In the genomic region with DNA sequence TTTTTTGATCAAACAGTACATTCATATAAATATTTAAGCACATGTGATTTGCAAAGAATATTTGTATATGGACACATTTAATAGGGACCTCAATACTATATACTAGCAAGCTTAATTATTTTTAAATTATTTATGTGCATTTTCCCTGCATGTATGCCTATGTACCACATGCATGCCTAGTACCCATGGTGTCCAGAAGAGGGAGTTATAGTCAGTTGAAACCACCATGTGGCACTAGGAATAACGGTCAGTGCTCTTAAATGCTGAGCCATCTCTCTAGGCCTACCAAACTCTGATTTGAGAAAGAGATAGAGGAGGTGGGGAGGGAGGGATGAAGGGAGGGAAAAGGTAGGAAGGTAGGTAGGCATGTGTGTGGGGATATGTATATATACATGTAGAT, we compare ENCODE assay signal across 12 mouse cellular contexts. TPM values are rescaled to one million over a fixed set of nuclear protein-coding genes. Genes with fewer than 3 reads are reported as not detected.
DNase-seq lines count a peak whose midpoint lies in the region; ATAC-seq and TF ChIP-seq lines count a peak whose summit lies in the region.
"Had no signal": no experiment of that assay in that cellular context is flagged by ENCODE, and none has a peak within 500 bp of the region (broad histone marks: within the 10 kb centered on the region; RNA-seq: fewer than 3 reads in every experiment).

No protein-coding gene starts in this region.

- no peaks in the 10 kb centered on the region for H3K27me3 ChIP-seq in hindbrain, postnatal 0 days (ENCODE audit: insufficient read depth, low read length)
- H3K27me3 ChIP-seq in hindbrain, embryonic 13.5 days: no peaks in the 10 kb centered on the region
- no peaks in the 10 kb centered on the region for H3K27me3 ChIP-seq in midbrain, postnatal 0 days (ENCODE audit: insufficient read depth, low read length)
- no peaks in the 10 kb centered on the region for H3K27me3 ChIP-seq in midbrain, embryonic 11.5 days (ENCODE audit: control insufficient read depth, insufficient read depth, low read length)
- H3K27me3 ChIP-seq in stomach, postnatal 0 days (ENCODE audit: control insufficient read depth, insufficient read depth, low read length): no peaks in the 10 kb centered on the region

- no peak for ATAC-seq in hindbrain, postnatal 0 days
- no peak for ATAC-seq in hindbrain, embryonic 13.5 days (ENCODE audit: low FRiP score)
- no peak for ATAC-seq in midbrain, postnatal 0 days (ENCODE audit: low FRiP score)
- no peak for ATAC-seq in midbrain, embryonic 11.5 days (ENCODE audit: low FRiP score)
- no peak for ATAC-seq in stomach, postnatal 0 days (ENCODE audit: low FRiP score, low TSS enrichment)
- ATAC-seq: inflammation-experienced regulatory T-cells, adult 6 months had no signal

- H3K27ac ChIP-seq in hindbrain, postnatal 0 days: no peak overlapping the region
- no peak overlapping the region for H3K27ac ChIP-seq in hindbrain, embryonic 13.5 days
- no peak overlapping the region for H3K27ac ChIP-seq in midbrain, postnatal 0 days (ENCODE audit: low read depth, low read length)
- H3K27ac ChIP-seq in midbrain, embryonic 11.5 days (ENCODE audit: low read depth, low read length): no peak overlapping the region
- no peak overlapping the region for H3K27ac ChIP-seq in stomach, postnatal 0 days (replicated peaks)

- DNase-seq in hindbrain, postnatal 0 days (ENCODE audit: low spot score): peak; percentile 25
- peak; percentile 9 for DNase-seq in midbrain, postnatal 0 days (ENCODE audit: low spot score)
- no peak for DNase-seq in midbrain, embryonic 11.5 days (ENCODE audit: low spot score, missing footprints)
- peak; percentile 3 for DNase-seq in T-cell, adult 2 months (ENCODE audit: low spot score)
- no peak for DNase-seq in stomach, postnatal 0 days (ENCODE audit: low spot score)
- no peak for DNase-seq in neural tube, embryonic 10.5 days (ENCODE audit: extremely low spot score, low spot score)
- DNase-seq in layer of hippocampus, adult 8-10 months (ENCODE audit: low spot score in 2 of 2): no peak
- DNase-seq: cerebellum, adult 9-10 months; lung, postnatal 4 days had no signal

- 56% methylated on average over 1 of the region's 1 CpGs for WGBS in hindbrain, postnatal 0 days
- 53% methylated on average over 1 of the region's 1 CpGs for WGBS in hindbrain, embryonic 13.5 days
- WGBS in midbrain, postnatal 0 days: 56% methylated on average over 1 of the region's 1 CpGs
- WGBS in midbrain, embryonic 11.5 days: 68% methylated on average over 1 of the region's 1 CpGs
- WGBS in stomach, postnatal 0 days: 60% methylated on average over 1 of the region's 1 CpGs

- H3K36me3 ChIP-seq in hindbrain, postnatal 0 days (ENCODE audit: insufficient read depth, low read length): peaks cover 47% of the 10 kb centered on the region
- H3K36me3 ChIP-seq in hindbrain, embryonic 13.5 days: peaks cover 82% of the 10 kb centered on the region
- peaks cover 41% of the 10 kb centered on the region for H3K36me3 ChIP-seq in midbrain, postnatal 0 days (ENCODE audit: insufficient read depth, low read length)
- H3K36me3 ChIP-seq in midbrain, embryonic 11.5 days (ENCODE audit: control insufficient read depth, insufficient read depth, low read length): peaks cover 12% of the 10 kb centered on the region
- H3K36me3 ChIP-seq in stomach, postnatal 0 days (ENCODE audit: control insufficient read depth, insufficient read depth, low read length): peaks cover 30% of the 10 kb centered on the region

- no peak overlapping the region for H3K4me3 ChIP-seq in hindbrain, postnatal 0 days (ENCODE audit: low read length)
- no peak overlapping the region for H3K4me3 ChIP-seq in hindbrain, embryonic 13.5 days
- no peak overlapping the region for H3K4me3 ChIP-seq in midbrain, postnatal 0 days (ENCODE audit: low read depth, low read length)
- H3K4me3 ChIP-seq in midbrain, embryonic 11.5 days (ENCODE audit: low read depth, low read length): no peak overlapping the region
- H3K4me3 ChIP-seq in stomach, postnatal 0 days (ENCODE audit: low read depth, low read length): no peak overlapping the region

- no peaks in the 10 kb centered on the region for H3K4me1 ChIP-seq in hindbrain, postnatal 0 days (ENCODE audit: insufficient read depth, low read length)
- no peaks in the 10 kb centered on the region for H3K4me1 ChIP-seq in hindbrain, embryonic 13.5 days (replicated peaks)
- H3K4me1 ChIP-seq in midbrain, postnatal 0 days (ENCODE audit: insufficient read depth, low read length): no peaks in the 10 kb centered on the region
- no peaks in the 10 kb centered on the region for H3K4me1 ChIP-seq in midbrain, embryonic 11.5 days (ENCODE audit: control insufficient read depth, insufficient read depth, low read length)
- H3K4me1 ChIP-seq in stomach, postnatal 0 days (replicated peaks; ENCODE audit: control insufficient read depth, insufficient read depth): no peaks in the 10 kb centered on the region

- TF ChIP-seq CTCF in hindbrain, postnatal 0 days (IDR thresholded peaks at IDR 0.05; ENCODE audit: low read depth): peak; percentile 61
- TF ChIP-seq CTCF in midbrain, postnatal 0 days (IDR thresholded peaks at IDR 0.05): peak; percentile 65
- peak; percentile 64 for TF ChIP-seq CTCF in stomach, postnatal 0 days (IDR thresholded peaks at IDR 0.05; ENCODE audit: low read depth)

- no peaks in the 10 kb centered on the region for H3K9me3 ChIP-seq in hindbrain, postnatal 0 days (ENCODE audit: low read length)
- no peaks in the 10 kb centered on the region for H3K9me3 ChIP-seq in hindbrain, embryonic 13.5 days
- no peaks in the 10 kb centered on the region for H3K9me3 ChIP-seq in midbrain, postnatal 0 days (ENCODE audit: low read length)
- H3K9me3 ChIP-seq in midbrain, embryonic 11.5 days (ENCODE audit: control insufficient read depth, low read length): no peaks in the 10 kb centered on the region
- H3K9me3 ChIP-seq in stomach, postnatal 0 days (ENCODE audit: control insufficient read depth, low read length): no peaks in the 10 kb centered on the region

- no peak for TF ChIP-seq EP300 in stomach, postnatal 0 days (optimal IDR thresholded peaks at IDR 0.05)

- H3K4me2 ChIP-seq in hindbrain, postnatal 0 days (ENCODE audit: low read depth, low read length): no peak overlapping the region
- no peak overlapping the region for H3K4me2 ChIP-seq in hindbrain, embryonic 13.5 days
- no peak overlapping the region for H3K4me2 ChIP-seq in midbrain, postnatal 0 days (ENCODE audit: low read depth, low read length, poor library complexity, severe bottlenecking)
- no peak overlapping the region for H3K4me2 ChIP-seq in midbrain, embryonic 11.5 days
- H3K4me2 ChIP-seq in stomach, postnatal 0 days (replicated peaks; ENCODE audit: low read depth): no peak overlapping the region

- H3K9ac ChIP-seq in hindbrain, postnatal 0 days (replicated peaks; ENCODE audit: low read length): no peak overlapping the region
- no peak overlapping the region for H3K9ac ChIP-seq in hindbrain, embryonic 13.5 days
- H3K9ac ChIP-seq in midbrain, postnatal 0 days (replicated peaks; ENCODE audit: low read length, poor library complexity, severe bottlenecking): no peak overlapping the region
- H3K9ac ChIP-seq in midbrain, embryonic 11.5 days (ENCODE audit: low read length): no peak overlapping the region
- H3K9ac ChIP-seq in stomach, postnatal 0 days (ENCODE audit: low read length): no peak overlapping the region

RNA-seq across cellular contexts. Expression of a gene that starts 37.8 kb away (rescaled TPM):
- not detected in 2 replicates for total RNA-seq in hindbrain, postnatal 0 days (2014; rRNA removed)
- 3.4 and 4.7 TPM in 2 replicates for polyA plus RNA-seq in hindbrain, postnatal 0 days (2015; fragmentation: Nextera tagmentation; extraction: Ambion mirVana)
- polyA plus RNA-seq in hindbrain, embryonic 13.5 days (2015; fragmentation: Nextera tagmentation; extraction: Ambion mirVana): 2.3 and 3.4 TPM in 2 replicates
- not detected in 2 replicates for total RNA-seq in midbrain, postnatal 0 days (2014; rRNA removed)
- 1.8 and 5.0 TPM in 2 replicates for polyA plus RNA-seq in midbrain, postnatal 0 days (2015; fragmentation: Nextera tagmentation; extraction: Ambion mirVana)
- 0.72 and 1.1 TPM in 2 replicates for polyA plus RNA-seq in midbrain, embryonic 11.5 days (2014; fragmentation: Nextera tagmentation; extraction: Ambion mirVana)
- polyA plus RNA-seq in stomach, postnatal 0 days (2015; fragmentation: Nextera tagmentation; extraction: Ambion mirVana): 0.83 and 1.7 TPM in 2 replicates
- 1 to 10 TPM in 2 of 4 experiments, not detected in 2; 2.1 to 2.6 TPM for total RNA-seq in layer of hippocampus, adult 8-10 months (2022)
- polyA plus RNA-seq: inflammation-experienced regulatory T-cells, adult 6 months; large intestine, adult 2 months had no signal

Comparison
In these comparisons a context has a peak if more than half of its experiments do, and no peak if none do; other contexts are left out.
1. DNase-seq: peak in hindbrain, postnatal 0 days (single experiment), midbrain, postnatal 0 days (single experiment) and T-cell, adult 2 months (single experiment); none in midbrain, embryonic 11.5 days (single experiment), stomach, postnatal 0 days (single experiment), neural tube, embryonic 10.5 days (single experiment) and layer of hippocampus, adult 8-10 months (0 of 2).
2. Peak in every context shown above with its lines, with median percentiles within 50 percentile points of each other: CTCF ChIP-seq.